Mouse (Mus musculus) adrenal gland, postnatal 14 days (tissue): Measurements from ENCODE around the gene Fbxo36. TPM values are rescaled to one million over a fixed set of nuclear protein-coding genes. Genes with fewer than 3 reads are reported as not detected.
A peak's percentile ranks its signal among the peaks of the same experiment; 100 is the strongest.

Experiments
- DNase-seq: peaks from one replicate; pipeline ENCODE4 v3.0.0; 2021; ENCODE audit warnings: mixed read lengths
- long read RNA-seq, 2 experiments: library from polyadenylated mRNA; stranded (forward); transcript quantifications; one replicate each; pipeline ENCODE4 v2.0.0; 2021
- total RNA-seq: library from RNA; stranded (reverse); gene quantifications from 2 replicates; pipeline ENCODE4 v1.2.3, GENCODE M21; 2021

Gene Fbxo36
- total RNA-seq = 6.4 and 7.8 TPM in 2 replicates
- long read RNA-seq, experiment 1, transcript Fbxo36-201 (4 exons, 901 nt) = major isoform, 16 of 19 reads
- long read RNA-seq, experiment 1, partial matches to known transcripts = 1 of 19 reads
- long read RNA-seq, experiment 1, other reads (novel, unspliced or antisense) = 1 of 19 reads
- long read RNA-seq, experiment 2, transcript Fbxo36-201 (4 exons, 901 nt) = major isoform, 8 of 9 reads
- long read RNA-seq, experiment 2, partial matches to known transcripts = 0 of 9 reads
- long read RNA-seq, experiment 2, other reads (novel, unspliced or antisense) = 1 of 9 reads

DNA sequence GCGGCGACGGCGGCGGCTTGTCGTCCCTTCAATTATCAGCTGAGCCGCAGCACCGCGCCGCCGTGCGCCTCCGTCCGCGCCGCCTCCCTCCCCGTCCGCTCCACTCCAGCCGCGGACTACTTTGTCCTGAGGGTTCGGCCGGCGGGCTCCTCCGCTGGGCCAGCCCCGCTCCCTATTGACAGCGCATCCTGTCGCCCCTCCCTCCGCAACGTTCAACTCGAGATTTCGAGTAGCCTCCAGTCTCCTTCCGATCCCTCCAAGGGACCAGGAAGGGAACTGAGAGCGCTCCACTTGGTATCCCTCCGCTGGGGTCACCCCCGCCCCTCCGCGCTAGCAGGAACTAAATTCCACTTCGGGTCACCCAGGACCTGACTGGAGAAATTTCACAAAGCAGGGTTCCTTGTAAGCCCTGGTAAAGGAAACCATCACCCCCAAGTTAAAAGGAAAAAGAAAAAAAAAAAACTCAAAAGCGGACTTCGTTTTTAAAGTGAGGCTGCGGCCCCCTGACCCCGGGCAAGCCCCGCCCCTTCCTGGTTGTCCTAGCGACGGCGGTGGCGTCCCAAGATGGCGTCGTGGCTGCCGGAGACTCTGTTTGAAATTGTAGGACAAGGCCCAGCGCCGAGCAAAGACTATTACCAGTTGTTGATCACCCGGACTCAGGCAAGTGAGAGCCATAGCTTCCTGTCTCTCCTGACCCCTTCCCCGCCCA, at the start of gene Fbxo36:
Fbxo36 (plus strand) TSS at position 533 of the 709 bp plus-strand sequence.
- peak; percentile 96 for DNase-seq

DNA sequence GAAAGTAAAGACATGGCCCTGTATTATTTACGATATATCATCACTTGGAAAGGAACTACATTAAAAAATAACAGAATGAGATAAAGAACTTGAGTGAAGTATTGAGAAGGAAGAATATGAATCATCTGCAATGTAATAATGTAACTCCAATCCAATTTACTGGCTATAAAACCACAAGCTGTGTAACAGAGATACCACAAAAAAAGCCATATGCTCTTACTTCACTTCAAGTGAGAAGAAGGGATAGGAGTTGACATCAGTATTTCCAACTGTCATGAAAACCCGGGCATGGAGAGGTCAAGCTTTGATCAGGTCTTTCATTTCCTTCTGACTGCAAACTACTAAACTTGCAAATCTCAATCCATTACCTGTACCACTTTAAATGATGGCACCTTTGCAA, 48.2 kb upstream of the Fbxo36 start:
- DNase-seq = no peak

DNA sequence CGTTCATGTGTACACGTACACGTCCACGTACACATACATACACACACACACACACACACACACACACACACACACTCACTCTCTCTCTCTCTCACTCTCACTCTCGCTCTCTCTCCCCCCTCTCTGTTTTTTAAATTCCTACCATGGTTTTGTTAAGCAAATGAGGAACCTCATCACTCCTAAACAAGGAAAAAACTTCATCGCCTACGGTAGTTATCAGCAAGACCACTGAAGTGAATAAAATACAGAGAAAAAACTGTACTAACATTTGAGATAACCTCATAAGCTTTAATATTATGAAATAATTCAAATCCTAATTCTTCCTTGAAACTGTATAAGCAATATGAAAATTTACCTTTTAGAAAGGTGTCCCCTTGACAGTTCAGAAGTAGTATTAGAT, 44.3 kb upstream of the Fbxo36 start:
- no peak for DNase-seq

DNA sequence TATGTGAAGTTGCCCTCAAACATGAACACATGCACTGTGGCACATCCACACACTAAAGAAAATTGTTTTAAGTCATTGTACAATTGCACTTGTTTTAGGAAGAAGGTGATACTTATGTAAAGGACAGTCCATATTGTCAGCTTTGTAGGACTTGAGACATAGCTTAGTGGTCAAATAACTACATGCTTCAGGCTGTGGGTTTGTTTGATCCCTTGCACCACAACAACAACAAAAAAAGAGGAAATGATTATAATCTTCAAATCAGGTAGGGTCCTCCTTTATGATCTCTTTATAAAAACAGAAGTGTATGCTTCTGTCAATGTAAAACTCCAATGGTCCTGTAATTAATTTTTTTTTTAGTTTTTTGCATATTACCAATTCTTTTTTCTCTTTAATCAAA, 40.5 kb upstream of the Fbxo36 start:
- no peak for DNase-seq

DNA sequence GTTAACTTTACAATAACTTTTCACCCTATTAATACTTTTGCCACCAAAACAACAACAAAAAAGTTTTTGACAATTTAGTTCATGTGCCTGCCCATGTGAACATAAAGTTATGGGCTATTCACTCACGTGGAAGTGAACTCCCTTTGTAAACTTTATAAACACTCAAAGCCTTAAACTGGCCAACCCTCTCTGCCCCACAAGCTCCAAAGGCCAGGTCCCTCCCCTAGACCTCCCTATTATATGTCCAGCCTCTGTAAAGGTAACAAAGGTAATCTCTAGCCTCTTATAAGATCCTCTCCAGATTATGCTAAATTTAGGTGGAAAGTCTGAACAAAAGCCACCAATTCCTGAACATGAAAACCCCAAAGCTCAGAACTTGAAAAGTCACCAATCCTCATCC, 35.9 kb upstream of the Fbxo36 start:
- no peak for DNase-seq

DNA sequence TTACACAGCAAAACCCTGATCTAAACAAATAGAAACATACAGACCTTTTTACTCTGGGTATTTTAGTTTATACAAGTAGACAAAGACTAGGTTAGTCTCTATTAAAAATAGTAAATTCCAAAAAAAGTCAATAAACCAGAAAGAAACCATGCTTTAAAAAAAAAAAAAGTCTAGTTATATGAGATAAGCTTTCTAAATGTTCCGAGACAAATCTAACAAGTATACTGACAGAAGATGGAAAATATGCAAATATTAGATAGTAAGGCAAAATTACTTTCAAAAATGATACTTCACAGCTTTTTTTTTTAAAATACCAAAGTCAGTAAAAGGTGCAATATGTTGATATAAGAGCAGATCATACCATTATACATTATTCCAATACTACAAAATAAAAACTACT, 22.0 kb upstream of the Fbxo36 start:
- DNase-seq = no peak

DNA sequence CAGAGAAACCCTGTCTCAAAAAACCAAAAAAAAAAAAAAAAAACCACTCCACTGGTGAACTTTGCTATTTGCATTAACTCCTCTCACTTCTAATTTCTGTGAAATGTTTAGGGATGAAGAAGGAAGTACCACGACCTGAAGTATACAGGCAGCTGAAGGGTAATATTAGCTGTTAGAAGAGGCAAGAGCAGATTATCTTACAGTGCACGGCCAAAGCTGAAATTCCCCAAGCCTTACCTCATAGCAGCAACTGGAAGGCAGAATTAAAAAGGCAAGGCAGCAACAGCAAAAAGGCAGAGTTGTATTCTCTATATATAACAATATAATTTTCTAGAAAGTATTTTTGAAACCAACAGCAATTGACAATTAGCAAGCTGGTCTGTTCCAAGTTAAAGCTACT, 14.6 kb upstream of the Fbxo36 start:
- DNase-seq = no peak

DNA sequence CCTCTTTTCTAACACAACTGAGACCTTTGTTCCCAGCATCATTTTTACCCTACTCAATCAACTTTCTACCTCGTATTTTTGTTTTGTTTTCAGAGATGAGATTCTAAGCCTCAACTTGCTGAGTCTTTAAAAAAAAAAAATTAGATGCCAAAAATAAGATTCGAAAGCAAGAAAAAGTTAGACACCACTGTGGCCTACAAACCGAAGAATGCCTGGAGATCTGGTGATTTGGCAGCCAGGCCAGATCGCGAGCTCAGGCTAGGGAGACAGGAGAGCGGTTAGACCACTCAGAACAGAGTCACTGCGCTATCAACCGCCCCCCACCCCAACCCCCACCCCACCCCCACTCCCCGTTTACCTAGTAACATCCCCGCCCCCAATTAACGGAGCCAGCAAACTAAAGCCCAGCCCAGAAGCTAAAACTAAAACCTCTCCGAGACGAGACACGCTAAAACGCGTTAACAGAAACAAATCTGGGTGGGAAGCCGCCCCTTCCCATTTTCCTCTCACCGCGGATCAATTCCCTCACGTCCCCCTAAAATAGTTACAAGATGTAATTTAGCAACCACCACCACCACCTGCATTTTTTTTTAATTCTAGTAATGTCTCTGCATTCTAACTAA, 2.0 kb upstream of the Fbxo36 start:
- peak; percentile 25 for DNase-seq

DNA sequence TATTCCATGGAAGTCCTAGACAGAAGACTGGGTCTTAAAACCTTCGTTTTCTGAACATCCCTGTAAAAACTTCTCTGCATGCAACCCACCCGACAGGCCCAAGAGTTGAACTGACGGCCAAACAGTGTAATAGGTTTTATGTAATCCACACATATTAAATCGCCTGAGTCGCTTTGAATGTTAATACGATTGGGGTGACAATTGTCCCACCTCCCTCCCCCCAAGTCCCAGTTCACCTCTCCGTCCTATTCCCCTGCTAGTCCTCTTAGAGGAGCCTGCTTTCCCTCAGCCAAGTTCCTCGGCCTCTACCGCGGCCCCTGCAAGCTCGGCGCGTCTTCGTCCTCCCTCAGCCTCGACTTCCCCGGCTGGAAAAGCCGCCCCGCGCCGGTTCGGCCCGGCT, 1.5 kb upstream of the Fbxo36 start:
- DNase-seq = no peak

DNA sequence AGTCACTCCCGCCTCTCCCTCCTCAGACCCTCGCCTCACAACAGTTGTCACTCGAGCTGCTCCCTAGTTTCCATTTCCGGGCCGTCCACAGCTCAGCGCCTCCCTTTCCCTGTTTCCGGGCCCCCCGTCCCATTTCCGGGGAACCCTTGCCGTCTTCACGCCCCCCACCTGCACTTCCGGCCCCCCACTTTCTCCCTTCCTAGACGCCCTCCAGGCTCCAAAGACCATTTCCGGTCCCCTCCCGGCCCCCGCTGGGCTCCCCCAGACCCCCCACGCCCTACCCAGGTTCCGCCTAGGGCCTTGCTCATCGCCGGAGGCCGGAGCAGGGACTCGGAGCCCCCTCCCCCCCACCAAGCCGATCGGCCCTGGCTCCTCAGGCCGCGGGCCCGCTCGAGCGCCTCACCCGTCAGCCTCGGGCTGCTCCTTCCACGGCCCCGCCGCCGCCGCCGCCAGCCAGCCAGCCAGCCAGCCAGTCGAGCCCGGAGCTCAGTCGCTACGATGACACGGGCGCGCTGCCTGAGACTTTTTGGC, 955 bp upstream of the Fbxo36 start:
- peak; percentile 91 for DNase-seq

DNA sequence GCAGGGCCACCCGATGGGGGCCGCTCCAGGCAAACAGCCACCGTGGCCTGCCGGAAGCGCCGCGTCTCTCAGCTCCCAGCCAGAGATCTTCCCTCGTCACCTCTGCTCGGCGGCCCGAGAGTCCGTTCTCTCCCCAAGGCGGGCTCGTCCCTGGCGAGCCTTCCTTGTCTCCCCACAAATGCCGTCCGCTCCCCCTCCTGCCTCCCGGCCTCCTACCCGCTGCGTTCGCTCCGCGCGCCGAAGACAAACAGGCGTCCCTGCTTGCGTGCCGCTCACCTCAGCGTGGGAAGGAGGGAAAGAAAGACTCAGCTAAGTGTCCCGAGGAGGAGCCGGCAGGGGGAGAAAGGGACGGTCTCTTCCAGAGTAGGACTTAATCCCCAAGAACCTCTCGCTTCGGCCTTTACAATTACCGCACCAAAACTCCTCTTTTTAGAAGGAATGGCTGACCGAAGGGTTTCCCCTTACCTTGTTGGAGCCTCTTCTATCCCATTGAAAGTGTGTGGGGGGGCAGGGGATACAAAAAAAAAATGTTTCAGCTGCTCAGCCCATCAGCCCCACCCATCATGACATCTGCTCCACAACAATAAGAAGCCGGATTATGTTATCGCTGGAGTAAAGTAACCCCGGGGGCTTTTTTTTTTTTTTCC, 500 bp downstream of the Fbxo36 start, which contains the start of gene Trip12:
Trip12 (minus strand) TSS at position 499 of the 647 bp plus-strand sequence.
- peak; percentile 80 for DNase-seq

DNA sequence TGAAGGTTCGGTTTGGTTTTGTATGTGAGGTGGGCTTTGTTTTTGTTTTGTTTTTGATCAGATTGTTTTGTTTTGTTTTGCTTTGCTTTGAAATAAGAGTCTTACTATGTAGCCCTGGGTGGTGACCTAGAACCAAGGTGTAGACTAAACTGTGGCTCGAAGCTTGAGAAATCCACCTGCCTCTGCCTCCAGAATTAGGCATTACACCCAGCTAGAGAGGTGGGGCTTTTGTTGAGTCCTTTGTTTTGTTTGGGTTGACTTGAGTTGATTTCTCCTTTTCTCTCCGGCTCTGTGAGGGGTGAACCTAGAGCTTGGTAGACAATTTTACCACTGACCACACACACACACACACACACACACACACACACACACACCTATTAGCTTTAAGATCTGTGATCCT, 1.4 kb downstream of the Fbxo36 start:
- DNase-seq = no peak

DNA sequence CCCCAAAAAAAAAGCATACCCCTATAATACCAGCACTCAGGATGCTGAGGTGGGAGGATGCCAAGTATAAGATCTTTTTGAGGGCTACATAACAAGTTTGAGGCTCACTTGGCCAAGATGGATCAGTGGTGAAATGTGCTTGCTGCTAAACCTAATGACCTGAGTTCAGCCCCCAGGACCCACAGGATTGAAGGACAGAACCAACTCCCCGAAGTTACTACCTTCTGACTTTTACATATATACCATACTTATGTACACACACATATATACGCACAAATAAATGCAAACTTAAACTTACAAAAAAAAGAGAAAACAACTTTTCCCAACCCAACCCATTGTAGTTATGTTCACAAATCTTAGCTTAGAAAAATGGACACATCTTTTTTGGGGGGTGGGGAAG, 3.7 kb downstream of the Fbxo36 start:
- DNase-seq = no peak

DNA sequence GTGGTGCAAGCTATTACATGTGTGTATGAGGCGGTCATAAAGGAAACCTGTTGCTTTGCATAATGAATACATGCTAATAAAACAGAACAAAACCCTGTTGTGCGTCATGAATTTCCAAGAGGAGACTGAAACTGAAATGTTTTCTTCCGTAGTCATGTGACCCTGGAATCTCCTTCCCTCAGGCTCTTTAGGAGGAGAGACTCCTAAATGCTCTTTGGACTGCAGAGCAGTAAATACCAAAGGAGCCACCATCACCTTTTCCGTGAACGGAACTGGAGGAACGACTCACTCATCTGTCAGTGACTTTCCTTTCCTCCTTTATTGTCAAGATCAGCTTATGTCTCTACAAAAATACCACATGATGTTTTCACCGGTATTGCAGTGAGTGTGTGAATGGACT, 8.1 kb downstream of the Fbxo36 start:
- no peak for DNase-seq

DNA sequence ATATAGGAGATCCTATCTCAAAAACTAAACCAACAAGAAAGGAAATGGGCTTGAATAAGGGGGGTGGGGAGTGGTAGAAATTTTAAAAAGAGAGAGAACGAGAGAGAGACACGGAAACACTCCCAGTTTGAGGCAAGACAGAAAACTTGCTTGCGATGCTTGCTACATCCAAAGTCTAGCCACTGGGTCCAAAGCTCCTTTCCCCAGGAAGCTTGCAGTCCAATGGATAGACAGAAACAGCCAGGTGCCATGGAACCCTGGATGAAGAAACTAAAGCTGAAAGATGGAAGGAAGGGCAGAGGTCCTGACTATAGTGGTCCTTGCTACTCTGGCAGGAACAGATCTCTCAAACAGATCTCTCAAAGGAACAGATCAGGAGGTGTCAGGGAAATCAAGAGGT, 8.7 kb downstream of the Fbxo36 start:
- no peak for DNase-seq

DNA sequence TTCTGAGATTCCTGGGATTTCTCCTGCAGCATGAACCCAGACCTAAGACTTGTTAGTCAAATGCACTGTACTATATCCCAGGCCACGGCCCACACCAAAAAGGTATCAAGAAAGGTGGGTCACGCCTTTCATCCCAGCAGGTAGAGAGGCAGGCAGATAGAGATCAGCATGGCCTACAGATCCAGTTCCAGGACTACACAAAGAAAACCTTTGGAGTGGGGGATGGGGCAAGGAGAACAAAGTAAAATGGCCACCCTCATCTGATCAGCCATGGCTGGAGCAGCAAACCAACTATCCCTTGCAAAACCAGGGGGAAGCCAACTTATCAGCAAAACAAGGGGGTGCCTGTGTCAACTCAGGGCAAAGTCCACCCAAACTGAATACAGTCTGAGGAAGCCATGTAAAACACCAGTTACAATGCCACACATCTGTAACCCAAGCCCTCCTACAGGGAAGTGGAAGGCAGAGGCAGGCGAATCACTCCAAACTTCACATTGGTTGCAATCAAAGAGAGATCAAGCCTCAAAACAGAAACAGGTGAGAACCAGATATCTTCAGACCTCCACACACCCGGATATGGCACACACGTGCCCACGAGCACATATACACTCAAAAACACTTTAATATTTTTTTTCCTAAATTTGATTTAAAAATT, 9.3 kb downstream of the Fbxo36 start:
- no peak for DNase-seq

DNA sequence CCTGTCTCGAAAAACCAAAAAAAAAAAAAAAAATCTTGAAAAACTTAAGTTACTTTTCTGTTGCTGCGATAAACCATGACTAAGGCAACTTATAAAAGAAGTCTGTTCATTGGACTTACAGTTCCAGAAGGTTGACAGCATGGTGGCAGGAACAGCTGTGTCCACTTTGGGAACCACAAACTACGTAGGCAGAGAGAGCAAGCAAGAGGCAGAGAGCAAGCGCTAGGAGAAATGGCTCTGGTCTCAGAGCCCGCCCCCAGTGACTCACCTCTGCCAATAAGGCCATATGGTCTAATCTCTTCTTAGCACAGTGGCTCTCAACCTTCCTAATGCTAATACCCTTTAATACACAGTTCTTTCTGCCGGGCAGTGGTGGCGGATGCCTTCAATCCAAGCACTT, 10.2 kb downstream of the Fbxo36 start:
- DNase-seq = no peak

DNA sequence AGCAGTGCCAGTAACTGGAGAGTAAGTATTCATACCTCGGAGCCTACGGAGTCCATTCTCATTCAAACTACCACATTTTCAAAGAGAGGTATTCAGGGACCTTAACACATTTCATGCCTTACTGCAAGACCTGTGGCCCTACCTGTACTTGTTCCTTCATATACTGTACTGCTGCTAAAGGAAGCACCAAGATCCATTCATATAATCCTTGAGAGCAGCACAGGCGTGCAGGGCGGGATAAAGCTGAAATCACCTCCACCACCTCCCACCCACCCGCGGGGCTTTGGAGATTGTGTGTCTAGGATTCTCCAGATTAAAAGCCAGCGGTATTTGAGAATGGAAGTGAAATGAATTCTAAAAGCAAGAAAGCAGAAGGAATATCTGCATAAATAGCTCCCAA, 10.8 kb downstream of the Fbxo36 start:
- DNase-seq = no peak

DNA sequence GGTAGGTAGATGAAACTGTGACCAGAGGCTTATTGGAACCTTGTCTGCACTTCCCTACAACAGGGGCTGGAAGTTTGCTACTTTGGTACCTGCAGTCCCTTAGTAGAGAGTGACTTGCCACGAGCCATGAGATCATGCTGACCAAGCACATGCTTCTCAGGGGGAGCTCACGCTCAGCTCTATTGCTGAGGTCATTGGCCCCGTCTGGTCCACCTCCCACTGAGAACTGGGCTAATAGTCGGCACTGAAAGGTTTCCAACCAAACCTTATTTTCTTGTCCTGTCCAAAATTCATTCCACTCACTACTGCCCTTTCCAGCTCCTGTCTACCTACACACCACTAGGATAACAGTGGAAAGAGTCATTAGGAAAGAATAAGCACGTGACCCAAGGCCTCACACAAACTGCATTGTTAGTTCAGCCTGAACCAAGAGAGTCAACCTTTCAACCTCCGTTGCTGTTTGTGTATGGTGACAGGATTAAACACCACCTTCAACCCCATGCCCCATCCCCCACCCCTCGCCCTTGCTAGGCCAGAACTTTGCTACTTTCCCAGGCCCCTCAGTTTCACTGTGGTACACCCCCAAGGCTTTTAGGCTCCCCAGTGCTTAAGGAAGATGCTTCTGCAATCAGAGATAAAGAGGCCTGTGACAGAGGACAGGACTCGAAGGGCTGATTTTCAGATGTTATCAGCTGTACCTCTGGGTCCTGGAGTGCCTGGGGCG, 12.0 kb downstream of the Fbxo36 start:
- no peak for DNase-seq

DNA sequence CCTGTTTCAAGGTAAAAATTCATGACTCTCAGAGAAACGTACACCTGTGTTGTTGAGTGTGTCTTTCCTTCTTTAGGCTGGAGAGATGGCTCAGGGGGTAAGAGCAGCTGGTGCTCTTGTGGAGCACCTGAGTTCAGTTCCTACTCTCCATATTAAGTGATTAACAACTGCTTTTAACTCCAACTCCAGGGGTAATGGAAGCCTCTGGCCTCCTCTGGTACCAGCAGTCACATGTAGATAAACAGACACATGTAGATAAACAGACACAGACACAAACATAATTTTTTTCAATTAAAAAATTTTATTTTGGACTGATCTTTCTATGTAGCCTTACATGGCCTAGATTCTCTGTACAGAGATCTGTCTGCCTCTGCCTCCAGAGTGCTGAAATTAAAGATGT, 14.1 kb downstream of the Fbxo36 start:
- no peak for DNase-seq

DNA sequence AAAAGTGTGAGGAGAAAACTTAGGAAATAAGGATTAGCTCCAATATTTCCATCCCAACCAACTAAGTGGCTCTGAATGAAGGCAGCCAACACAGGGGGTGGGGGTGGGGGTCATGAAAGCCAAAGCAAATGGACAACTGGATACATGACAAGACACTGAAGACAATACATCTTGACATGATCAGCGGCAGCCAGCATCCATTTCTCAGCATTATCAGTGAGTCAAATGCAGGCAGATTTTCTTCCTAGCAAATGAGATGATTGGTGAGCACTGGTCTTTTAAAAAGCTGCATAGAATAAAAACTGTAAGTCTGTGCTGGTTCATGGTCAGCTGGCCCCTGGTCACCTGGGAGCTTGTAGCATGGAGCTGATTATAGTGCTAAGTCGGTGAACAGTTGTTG, 15.3 kb downstream of the Fbxo36 start:
- no peak for DNase-seq

DNA sequence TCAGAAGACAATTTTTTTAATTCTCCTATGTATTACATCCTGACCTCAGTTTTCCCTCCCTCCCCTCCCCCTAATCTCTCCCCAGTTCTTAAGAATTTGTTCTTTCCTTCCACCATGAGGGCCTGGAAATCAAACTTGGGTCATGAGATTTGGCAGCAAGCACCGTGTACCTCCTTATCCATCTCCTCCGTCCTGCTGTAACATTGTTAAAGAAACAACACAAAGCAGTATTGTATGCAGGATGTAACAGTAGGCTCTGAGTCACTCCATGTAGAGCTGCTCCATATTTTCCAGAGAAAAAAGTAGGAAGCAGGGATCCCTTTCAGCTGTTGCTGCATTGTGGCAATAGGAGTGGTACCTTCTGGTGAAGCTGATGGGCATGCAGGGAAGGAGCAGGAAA, 16.1 kb downstream of the Fbxo36 start:
- DNase-seq = no peak
